Mouse (Mus musculus) ES-E14 (cell line): Measurements from ENCODE around the gene Pdia3. TPM values are rescaled to one million over a fixed set of nuclear protein-coding genes. Genes with fewer than 3 reads are reported as not detected.
"Not testable (repeated sequence)": the region's sequence is repeated elsewhere in the genome, so short reads cannot be mapped to it uniquely, and the experiment has no call there.

Experiments
- DNase-seq: peaks from one replicate; pipeline ENCODE4 v3.0.0-alpha.2; 2013; ENCODE audit warnings: low read depth, low spot score
- H3K27ac ChIP-seq: 2 replicates; pipeline ENCODE4 v1.5.1; 2012; ENCODE audit warnings: low read depth, mild to moderate bottlenecking, low read length, moderate library complexity, mixed read lengths; ENCODE audit not compliant: poor library complexity, insufficient read depth, severe bottlenecking
- H3K36me3 ChIP-seq: 2 replicates; pipeline ENCODE4 v1.6.1; 2012; ENCODE audit warnings: mild to moderate bottlenecking, low read length, moderate library complexity, mixed read lengths; ENCODE audit not compliant: control insufficient read depth, poor library complexity, insufficient read depth, severe bottlenecking
- H3K4me1 ChIP-seq, 2 experiments: fragments of 150-350 bp in 1 of 2; sonication (generic) in 1 of 2; 2 replicates each; pipeline ENCODE4 v1.6.1; 2012; ENCODE audit warnings: low read length in 2 of 2, mild to moderate bottlenecking in 1 of 2, mixed read lengths in 1 of 2; ENCODE audit not compliant: control insufficient read depth in 2 of 2, insufficient read depth in 2 of 2, poor library complexity in 1 of 2
- H3K4me3 ChIP-seq, 2 experiments: fragments of 150-350 bp in 1 of 2; sonication (generic) in 1 of 2; 2 replicates each; pipeline ENCODE4 v1.5.1; 2012; ENCODE audit warnings: low read length in 2 of 2, low read depth in 1 of 2, mild to moderate bottlenecking in 1 of 2, mixed read lengths in 1 of 2; ENCODE audit not compliant: insufficient read depth in 1 of 2, poor library complexity in 1 of 2, severe bottlenecking in 1 of 2
- H3K9ac ChIP-seq: 2 replicates; pipeline ENCODE4 v1.6.1; 2012; ENCODE audit warnings: low read depth, mild to moderate bottlenecking, low read length, mixed read lengths; ENCODE audit not compliant: poor library complexity, insufficient read depth, severe bottlenecking
- H3K9me3 ChIP-seq: fragments of 150-350 bp; sonication (generic); 2 replicates; pipeline ENCODE4 v1.6.1; 2012; ENCODE audit warnings: low read depth, mild to moderate bottlenecking, low read length; ENCODE audit not compliant: control insufficient read depth, insufficient read depth
- CHD2 ChIP-seq: IDR thresholded peaks from 2 replicates; pipeline ENCODE4 v1.6.1; 2014; ENCODE audit warnings: mild to moderate bottlenecking, low read depth, low read length, inconsistent platforms
- HCFC1 ChIP-seq: IDR thresholded peaks from 2 replicates; pipeline ENCODE4 v1.6.1; 2012; ENCODE audit warnings: low read length, inconsistent platforms, borderline replicate concordance; ENCODE audit not compliant: insufficient read depth
- MAFK ChIP-seq: IDR thresholded peaks from 2 replicates; pipeline ENCODE4 v1.6.1; 2014; ENCODE audit warnings: mild to moderate bottlenecking, low read depth, low read length, inconsistent platforms; ENCODE audit not compliant: insufficient read depth
- ZC3H11A ChIP-seq: IDR thresholded peaks from 2 replicates; pipeline ENCODE4 v1.6.1; 2012; ENCODE audit warnings: low read depth, mild to moderate bottlenecking, inconsistent platforms, low read length, borderline replicate concordance
- ZNF384 ChIP-seq: IDR thresholded peaks from 2 replicates; pipeline ENCODE4 v1.6.1; 2012; ENCODE audit warnings: low read depth, low read length, inconsistent platforms
- in situ Hi-C, 2 experiments: fragments of 600-800 bp; cut with MboI; formaldehyde crosslinking; loops; one replicate each; pipeline ENCODE4 v1.15.1; 2025; ENCODE audit warnings: low sequenced_read_pairs in 2 of 2, inconsistent platforms in 1 of 2; ENCODE audit not compliant: unreplicated experiment in 2 of 2
- total RNA-seq: library from RNA; depleted of rRNA; stranded (reverse); fragments of 300-350 nt; gene quantifications from 2 replicates; pipeline ENCODE4 v1.2.3, GENCODE M21; 2012; rRNA removed

Gene Pdia3
- total RNA-seq, 1 experiment, result 251 TPM

DNA sequence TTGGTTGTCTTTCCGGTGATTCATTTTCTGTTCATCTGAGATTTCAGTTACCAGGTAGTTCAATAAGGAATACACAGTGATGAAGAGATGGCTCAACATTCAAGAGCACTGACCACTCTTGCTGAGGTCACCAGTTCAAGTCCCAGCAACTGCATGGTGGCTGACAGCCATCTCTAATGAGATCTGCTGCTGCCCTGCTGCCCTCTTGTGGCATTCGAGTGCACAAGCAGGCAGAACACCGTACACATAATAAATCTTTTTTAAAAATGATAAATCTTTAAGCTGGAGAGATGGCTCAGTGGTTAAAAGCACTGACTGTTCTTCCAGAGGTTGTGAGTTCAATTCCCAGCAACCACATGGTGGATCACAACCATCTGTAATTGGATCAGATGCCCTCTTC is 66.9 kb downstream of the Pdia3 start:
- in situ Hi-C loops, result no loop called here
- no peaks in the 10 kb centered on the region for H3K36me3 ChIP-seq
- DNase-seq, result peak; percentile 25
- TF ChIP-seq HCFC1, result no peak
- TF ChIP-seq ZC3H11A, result no peak; the same call in 1 of the 2 replicates
- TF ChIP-seq CHD2, result no peak
- TF ChIP-seq MAFK, result no peak
- no peak for TF ChIP-seq ZNF384
- H3K27ac ChIP-seq, result no peak overlapping the region
- peaks cover 0 to 6% of the 10 kb centered on the region in 2 experiments; a peak in 1 of 4 replicates for H3K4me1 ChIP-seq
- H3K4me3 ChIP-seq, result no peak overlapping the region
- H3K9ac ChIP-seq, result no peak overlapping the region
- H3K9me3 ChIP-seq, result no peaks in the 10 kb centered on the region

DNA sequence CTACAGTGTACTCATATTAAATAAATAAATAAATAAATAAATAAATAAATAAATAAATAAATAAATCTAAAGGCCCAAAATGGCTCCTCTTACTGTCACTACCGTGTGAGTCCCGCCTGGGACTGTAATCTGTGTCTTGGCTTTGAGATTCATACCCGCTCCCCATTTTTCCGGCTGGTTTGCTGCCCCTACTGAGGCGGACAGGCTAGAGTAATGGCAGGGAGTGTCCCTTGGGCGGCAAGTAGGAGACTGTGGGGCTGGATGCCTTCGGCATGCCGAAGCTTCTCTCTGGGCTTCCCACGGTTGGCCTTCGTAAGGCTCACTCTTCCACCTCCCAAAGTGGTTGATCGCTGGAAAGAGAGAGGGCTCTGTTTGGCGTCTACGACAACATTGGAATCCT is 67.3 kb downstream of the Pdia3 start:
- H3K4me3 ChIP-seq, H3K9ac ChIP-seq, H3K9me3 ChIP-seq, H3K27ac ChIP-seq, H3K4me1 ChIP-seq, DNase-seq, H3K36me3 ChIP-seq, in situ Hi-C loops: not testable (repeated sequence)

DNA sequence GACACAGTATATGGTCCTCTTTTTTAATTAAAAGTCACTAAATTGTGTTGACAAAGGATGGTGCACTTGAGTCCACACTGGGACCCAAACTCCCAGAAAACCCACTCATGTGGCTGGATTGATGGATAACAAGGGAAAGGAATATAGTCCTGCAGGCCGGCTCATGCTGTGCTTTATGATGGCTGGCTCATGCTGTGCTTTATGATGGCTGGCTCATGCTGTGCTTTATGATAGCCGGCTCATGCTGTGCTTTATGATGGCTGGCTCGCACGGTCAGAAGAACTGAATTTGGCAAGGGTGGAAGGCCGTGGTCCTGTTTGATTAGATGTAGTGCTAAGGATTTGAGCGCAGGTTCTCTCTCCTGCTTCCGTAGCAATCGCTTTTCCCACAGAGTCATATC is 70.0 kb downstream of the Pdia3 start:
- Histone ChIP-seq H3K9me3 (no peaks in the 10 kb centered on the region), H3K4me1 (peaks cover 0 to 6% of the 10 kb centered on the region in 2 experiments; a peak in 1 of 4 replicates), H3K4me3 (no peak overlapping the region), H3K36me3 (no peaks in the 10 kb centered on the region), H3K27ac (no peak overlapping the region), H3K9ac (no peak overlapping the region)
- DNase-seq, result no peak
- TF ChIP-seq HCFC1 (no peak), MAFK (no peak), ZNF384 (no peak), ZC3H11A (no peak), CHD2 (no peak)
- in situ Hi-C loops, result no loop called here

DNA sequence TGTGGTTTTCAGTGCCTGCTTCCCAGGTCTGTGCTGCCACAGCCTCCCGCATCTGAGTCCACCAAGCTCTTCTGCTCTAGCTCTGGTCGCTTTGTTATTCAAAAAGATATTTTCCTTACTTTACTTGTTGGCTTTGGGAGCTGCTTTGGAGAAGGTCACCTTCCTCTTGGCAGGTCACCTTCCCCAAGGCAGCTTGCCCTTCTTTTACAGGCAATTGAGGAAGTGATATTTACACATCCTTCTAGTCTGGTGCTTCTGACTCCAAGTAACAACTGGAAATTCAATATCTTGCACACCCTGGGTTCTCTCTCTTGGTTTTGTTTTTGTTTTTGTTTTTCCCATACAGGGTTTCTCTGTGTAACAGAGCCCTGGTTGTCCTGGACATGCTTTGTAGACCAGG is 70.8 kb downstream of the Pdia3 start:
- in situ Hi-C loops, H3K4me1 ChIP-seq, H3K27ac ChIP-seq, DNase-seq, H3K9me3 ChIP-seq, H3K36me3 ChIP-seq, H3K9ac ChIP-seq, H3K4me3 ChIP-seq: not testable (repeated sequence)

Other genes with a start within 250 kb of the Pdia3 start
- 38.1 and 45.9 TPM in 2 replicates for gene Tubgcp4, start 243.1 kb upstream of the Pdia3 start, total RNA-seq
- gene Zscan29, start 242.7 kb upstream of the Pdia3 start, total RNA-seq, result 3.5 and 5.0 TPM in 2 replicates
- 47.6 and 63.3 TPM in 2 replicates for gene Trp53bp1, start 142.4 kb upstream of the Pdia3 start, total RNA-seq
- 4.3 and 4.4 TPM in 2 replicates for gene Map1a, start 124.2 kb upstream of the Pdia3 start, total RNA-seq
- gene Ppip5k1, start 58.4 kb upstream of the Pdia3 start, total RNA-seq, result 7.6 and 8.8 TPM in 2 replicates
- 8.3 and 11.3 TPM in 2 replicates for gene Ckmt1, start 56.1 kb upstream of the Pdia3 start, total RNA-seq
- 0.09 TPM in 1 of 2 replicates, not detected in the other for gene Strc, start 26.6 kb upstream of the Pdia3 start, total RNA-seq
- 3.3 and 3.7 TPM in 2 replicates for gene Catsper2, start within 50 bp of the Pdia3 start, total RNA-seq
- gene Ell3, start 30.5 kb downstream of the Pdia3 start, total RNA-seq, result 7.5 and 16.5 TPM in 2 replicates
- gene Serf2, start 35.4 kb downstream of the Pdia3 start, total RNA-seq, result 428 and 459 TPM in 2 replicates
- 21.5 and 22.0 TPM in 2 replicates for gene Hypk, start 39.5 kb downstream of the Pdia3 start, total RNA-seq
- gene Serinc4, start 43.0 kb downstream of the Pdia3 start, total RNA-seq, result 0.90 and 1.5 TPM in 2 replicates
- gene Mfap1b, start 60.3 kb downstream of the Pdia3 start, total RNA-seq, result 15.8 and 23.2 TPM in 2 replicates
- 20.6 and 27.8 TPM in 2 replicates for gene Mfap1a, start 92.9 kb downstream of the Pdia3 start, total RNA-seq
- gene Wdr76, start 92.9 kb downstream of the Pdia3 start, total RNA-seq, result 19.9 and 21.5 TPM in 2 replicates